Mouse (Mus musculus) E14TG2a.4 (cell line): Measurements from ENCODE around the gene Nav1.

Source experiments
- CTCF ChIP-seq: conservative IDR thresholded peaks from 2 replicates; pipeline ENCODE4 v1.5.1; 2014; ENCODE audit warnings: low read length
- NANOG ChIP-seq: IDR thresholded peaks from 2 replicates; pipeline ENCODE4 v1.6.1; 2014; ENCODE audit warnings: borderline replicate concordance, low read length, mixed read lengths
- POU5F1 ChIP-seq: IDR thresholded peaks from 2 replicates; pipeline ENCODE4 v1.6.1; 2014; ENCODE audit warnings: low read length, borderline replicate concordance

GRCm38 (mm10) chr1:135588973-135589372, 18.1 kb downstream of the Nav1 start:
- TF ChIP-seq CTCF, result no peak
- TF ChIP-seq POU5F1, result no peak
- no peak for TF ChIP-seq NANOG
